Mouse (Mus musculus) granulocyte monocyte progenitor cell, adult 5-6 weeks (primary cell): Measurements from ENCODE around the gene AU022252. TPM values are rescaled to one million over a fixed set of nuclear protein-coding genes. Genes with fewer than 3 reads are reported as not detected.

Experiments
- total RNA-seq, 2 experiments: library from RNA; stranded (forward) in 1 of 2; stranded (reverse) in 1 of 2; fragments of 200-712, 200-1000 nt in 1 of 2; fragments of >200 nt in 1 of 2; fragmentation: Nextera tagmentation in 1 of 2; gene quantifications; 2 replicates each; pipeline ENCODE4 v1.2.3; 2014 to 2017

AU022252 gene
- total RNA-seq, 2 experiments from 2014 or later: 5.3 to 23.6 TPM

Other genes with a start within 250 kb of the AU022252 start
- 9.0 and 10.2 TPM in 2 replicates for gene Slc2a1, start 124.0 kb downstream of the AU022252 start, total RNA-seq (2014; fragmentation: Nextera tagmentation)
- gene Slc2a1, start 124.0 kb downstream of the AU022252 start, total RNA-seq (2017): 6.5 and 12.4 TPM in 2 replicates
- gene Zfp691, start 58.5 kb downstream of the AU022252 start, total RNA-seq (2014; fragmentation: Nextera tagmentation): 1.3 and 2.4 TPM in 2 replicates
- 2.4 and 4.5 TPM in 2 replicates for gene Zfp691, start 58.5 kb downstream of the AU022252 start, total RNA-seq (2017)
- 0.36 and 0.52 TPM in 2 replicates for gene Ermap, start 42.7 kb downstream of the AU022252 start, total RNA-seq (2014; fragmentation: Nextera tagmentation)
- 0.26 and 2.4 TPM in 2 replicates for gene Ermap, start 42.7 kb downstream of the AU022252 start, total RNA-seq (2017)
- gene Svbp, start 37.4 kb downstream of the AU022252 start, total RNA-seq (2014; fragmentation: Nextera tagmentation): 15.7 and 54.8 TPM in 2 replicates
- 23.4 and 125 TPM in 2 replicates for gene Svbp, start 37.4 kb downstream of the AU022252 start, total RNA-seq (2017)
- gene Tmem269, start 14.5 kb downstream of the AU022252 start, total RNA-seq (2014; fragmentation: Nextera tagmentation): not detected in 2 replicates
- gene Tmem269, start 14.5 kb downstream of the AU022252 start, total RNA-seq (2017): not detected in 2 replicates
- gene P3h1, start 203 bp upstream of the AU022252 start, total RNA-seq (2014; fragmentation: Nextera tagmentation): 14.0 and 14.7 TPM in 2 replicates
- 14.7 and 15.9 TPM in 2 replicates for gene P3h1, start 203 bp upstream of the AU022252 start, total RNA-seq (2017)
- not detected in 2 replicates for gene Cldn19, start 22.7 kb upstream of the AU022252 start, total RNA-seq (2014; fragmentation: Nextera tagmentation)
- gene Cldn19, start 22.7 kb upstream of the AU022252 start, total RNA-seq (2017): not detected in 2 replicates
- gene Ybx1, start 61.9 kb upstream of the AU022252 start, total RNA-seq (2014; fragmentation: Nextera tagmentation): 1,162 and 1,300 TPM in 2 replicates
- gene Ybx1, start 61.9 kb upstream of the AU022252 start, total RNA-seq (2017): 1,625 and 1,634 TPM in 2 replicates
- gene Ppih, start 87.8 kb upstream of the AU022252 start, total RNA-seq (2014; fragmentation: Nextera tagmentation): 107 and 136 TPM in 2 replicates
- gene Ppih, start 87.8 kb upstream of the AU022252 start, total RNA-seq (2017): 163 and 172 TPM in 2 replicates
- not detected in 2 replicates for gene Ccdc30, start 182.8 kb upstream of the AU022252 start, total RNA-seq (2014; fragmentation: Nextera tagmentation)
- gene Ccdc30, start 182.8 kb upstream of the AU022252 start, total RNA-seq (2017): not detected in 2 replicates
- gene Ppcs, start 189.7 kb upstream of the AU022252 start, total RNA-seq (2014; fragmentation: Nextera tagmentation): 11.5 and 17.4 TPM in 2 replicates
- 13.3 and 18.0 TPM in 2 replicates for gene Ppcs, start 189.7 kb upstream of the AU022252 start, total RNA-seq (2017)
- not detected in 2 replicates for gene Zmynd12, start 190.1 kb upstream of the AU022252 start, total RNA-seq (2014; fragmentation: Nextera tagmentation)
- gene Zmynd12, start 190.1 kb upstream of the AU022252 start, total RNA-seq (2017): not detected in 2 replicates